In genomic region chr11:117312028-117312901, GRCm38 (mm10) we compare ENCODE assay signal across 7 mouse cellular contexts.
A peak's percentile ranks its signal among the peaks of the same experiment; 100 is the strongest.
DNase-seq lines count a peak whose midpoint lies in the region; ATAC-seq and TF ChIP-seq lines count a peak whose summit lies in the region.

No protein-coding gene starts in this region.

- no peak for DNase-seq in CH12.LX (ENCODE audit: extremely low read depth)
- DNase-seq in adrenal gland, postnatal 14 days = peak; percentile 81
- DNase-seq in heart, adult 11 months = peak; percentile 99
- peak; percentile 85 to 90 for DNase-seq in lung, adult 18-20 months
- DNase-seq in cerebellum, adult 8-10 months = no peak

- H3K4me3 ChIP-seq in CH12.LX (replicated peaks in 1 of 3; ENCODE audit: low read depth in 2 of 3, low read length in 2 of 3, poor library complexity in 1 of 3) = peak overlapping the region; percentile 18 to 27 (median 19)
- no peak overlapping the region for H3K4me3 ChIP-seq in intestine, embryonic 16.5 days (ENCODE audit: low read length)
- no peak overlapping the region for H3K4me3 ChIP-seq in stomach, embryonic 14.5 days (ENCODE audit: low read depth, low read length)

- in situ Hi-C loops in CH12.LX (cut with MboI; ENCODE audit: low pct_ligation_motif_present, low pct_unique_long_range_greater_than_20kb, low sequenced_read_pairs) = loop anchor here (5.0 kb wide), 2 partner anchors 45 to 65 kb away; no protein-coding TSS in a partner anchor

- H3K4me1 ChIP-seq in CH12.LX (ENCODE audit: control insufficient read depth in 1 of 2, insufficient read depth in 2 of 2) = peaks cover 79 to 93% of the 10 kb centered on the region in 2 experiments
- peaks cover 89% of the 10 kb centered on the region for H3K4me1 ChIP-seq in intestine, embryonic 16.5 days (ENCODE audit: control insufficient read depth, insufficient read depth, low read length)
- H3K4me1 ChIP-seq in stomach, embryonic 14.5 days (ENCODE audit: control insufficient read depth, insufficient read depth, low read length) = peaks cover 83% of the 10 kb centered on the region

- ATAC-seq in intestine, embryonic 16.5 days = peak; percentile 41
- peak; percentile 29 for ATAC-seq in stomach, embryonic 14.5 days (ENCODE audit: insufficient number of reproducible peaks, insufficient read depth, low FRiP score, low read depth)

- no peaks in the 10 kb centered on the region for H3K9me3 ChIP-seq in CH12.LX (replicated peaks; ENCODE audit: low read length)
- H3K9me3 ChIP-seq in intestine, embryonic 16.5 days (ENCODE audit: control insufficient read depth, low read length) = no peaks in the 10 kb centered on the region
- no peaks in the 10 kb centered on the region for H3K9me3 ChIP-seq in stomach, embryonic 14.5 days (ENCODE audit: control insufficient read depth, low read depth, low read length)

- peak overlapping the region; percentile 62 for H3K9ac ChIP-seq in CH12.LX (ENCODE audit: insufficient read depth, low read depth)
- peak overlapping the region; percentile 26 for H3K9ac ChIP-seq in intestine, embryonic 16.5 days (ENCODE audit: low read depth, low read length)
- no peak overlapping the region for H3K9ac ChIP-seq in stomach, embryonic 14.5 days (replicated peaks; ENCODE audit: low read depth, low read length)

- peak; percentile 61; the same call in 1 of the 2 replicates for TF ChIP-seq EP300 in CH12.LX (IDR thresholded peaks at IDR 0.05; ENCODE audit: low read length)

- dilution Hi-C loops in CH12.LX (cut with MboI; ENCODE audit: extremely low pct_ligation_motif_present, extremely low pct_unique_long_range_greater_than_20kb, low sequenced_read_pairs) = no loop called here

- 45% methylated on average over 23 of the region's 23 CpGs for WGBS in intestine, embryonic 16.5 days
- WGBS in stomach, embryonic 14.5 days = 37% methylated on average over 23 of the region's 23 CpGs

- peak overlapping the region; percentile 98 for H3K27ac ChIP-seq in CH12.LX (ENCODE audit: insufficient read depth, low read depth)
- peak overlapping the region; percentile 80 for H3K27ac ChIP-seq in intestine, embryonic 16.5 days (ENCODE audit: low read length)
- peak overlapping the region; percentile 89 for H3K27ac ChIP-seq in stomach, embryonic 14.5 days (ENCODE audit: low read length)

- TF ChIP-seq POLR2A in CH12.LX (IDR thresholded peaks at IDR 0.05; ENCODE audit: low read depth, low read length) = no peak

- peaks cover 1 to 38% of the 10 kb centered on the region in 2 experiments for H3K36me3 ChIP-seq in CH12.LX (replicated peaks in 1 of 2; ENCODE audit: control insufficient read depth in 1 of 2, insufficient read depth in 1 of 2, low read length in 1 of 2)
- no peaks in the 10 kb centered on the region for H3K36me3 ChIP-seq in intestine, embryonic 16.5 days (ENCODE audit: control insufficient read depth, insufficient read depth, low read length)
- H3K36me3 ChIP-seq in stomach, embryonic 14.5 days (ENCODE audit: control insufficient read depth, insufficient read depth, low read length) = no peaks in the 10 kb centered on the region; the same call in 1 of the 2 replicates

- peaks cover 22% of the 10 kb centered on the region for H3K79me2 ChIP-seq in CH12.LX (replicated peaks; ENCODE audit: control insufficient read depth, extremely low read depth, insufficient read depth, poor library complexity, severe bottlenecking)

- peak overlapping the region; percentile 67 for H3K4me2 ChIP-seq in CH12.LX (ENCODE audit: insufficient read depth, low read depth, poor library complexity, severe bottlenecking)
- H3K4me2 ChIP-seq in intestine, embryonic 16.5 days (ENCODE audit: low read depth, low read length) = no peak overlapping the region
- peak overlapping the region; percentile 4 for H3K4me2 ChIP-seq in stomach, embryonic 14.5 days (replicated peaks; ENCODE audit: low read depth, low read length)

- no peaks in the 10 kb centered on the region for H3K27me3 ChIP-seq in CH12.LX (replicated peaks)
- H3K27me3 ChIP-seq in intestine, embryonic 16.5 days (replicated peaks; ENCODE audit: control insufficient read depth, insufficient read depth, low read length) = no peaks in the 10 kb centered on the region
- no peaks in the 10 kb centered on the region for H3K27me3 ChIP-seq in stomach, embryonic 14.5 days (ENCODE audit: control insufficient read depth, insufficient read depth, low read length)

- no peak for TF ChIP-seq RAD21 in CH12.LX (IDR thresholded peaks at IDR 0.05; ENCODE audit: low read depth, low read length)

- TF ChIP-seq CTCF in CH12.LX (conservative IDR thresholded peaks at IDR 0.05 in 1 of 2, IDR thresholded peaks at IDR 0.05 in 1 of 2; ENCODE audit: low read depth in 2 of 2, low read length in 2 of 2) = no peak

TF ChIP-seq in CH12.LX, 34 proteins besides CTCF, POLR2A, EP300 and RAD21:
- TF ChIP-seq TCF12 (IDR thresholded peaks at IDR 0.05; ENCODE audit: low read depth, low read length) (no peak; the same call in 1 of the 2 replicates), E2F4 (IDR thresholded peaks at IDR 0.05; ENCODE audit: insufficient replicate concordance, low read depth, low read length) (no peak), UBTF (IDR thresholded peaks at IDR 0.05; ENCODE audit: low read depth, low read length) (0 out of 2 replicates have a peak, but pooled peaks have one; percentile 28), SIN3A (IDR thresholded peaks at IDR 0.05; ENCODE audit: low read length) (peak; percentile 52; the same call in 1 of the 2 replicates), IRF4 (IDR thresholded peaks at IDR 0.05; ENCODE audit: low read depth, low read length) (peak; percentile 56), JUND (conservative IDR thresholded peaks at IDR 0.05; ENCODE audit: low read depth, low read length) (no peak; the same call in 1 of the 2 replicates), MXI1 (IDR thresholded peaks at IDR 0.05; ENCODE audit: low read depth, low read length) (no peak; the same call in none of the 2 replicates), NRF1 (IDR thresholded peaks at IDR 0.05; ENCODE audit: low read depth, low read length) (no peak), ZNF384 (IDR thresholded peaks at IDR 0.05; ENCODE audit: low read depth, low read length) (no peak), MEF2A (IDR thresholded peaks at IDR 0.05; ENCODE audit: borderline replicate concordance, low read depth, low read length) (no peak), PAX5 (IDR thresholded peaks at IDR 0.05; ENCODE audit: low read length) (no peak), MAZ (IDR thresholded peaks at IDR 0.05; ENCODE audit: low read depth, low read length) (0 out of 2 replicates have a peak, but pooled peaks have one; percentile 31), POLR2AphosphoS2 (IDR thresholded peaks at IDR 0.05; ENCODE audit: low read depth, low read length) (no peak), CHD1 (IDR thresholded peaks at IDR 0.05; ENCODE audit: low read depth, low read length) (peak; percentile 85), HCFC1 (IDR thresholded peaks at IDR 0.05; ENCODE audit: low read depth, low read length) (no peak), MAX (IDR thresholded peaks at IDR 0.05; ENCODE audit: low read length) (no peak), BHLHE40 (IDR thresholded peaks at IDR 0.05; ENCODE audit: low read depth, low read length) (0 out of 2 replicates have a peak, but pooled peaks have one; percentile 1), SMC3 (IDR thresholded peaks at IDR 0.05; ENCODE audit: low read depth, low read length) (peak; percentile 15), USF1 (IDR thresholded peaks at IDR 0.05; ENCODE audit: low read depth, low read length) (peak; percentile 45), JUN (IDR thresholded peaks at IDR 0.05; ENCODE audit: insufficient read depth, low read depth, low read length) (no peak), KAT2A (IDR thresholded peaks at IDR 0.05; ENCODE audit: insufficient replicate concordance, low read length) (no peak), GABPA (IDR thresholded peaks at IDR 0.05; ENCODE audit: insufficient replicate concordance, low read depth, low read length) (no peak), ELF1 (IDR thresholded peaks at IDR 0.05; ENCODE audit: low read depth, low read length) (0 out of 2 replicates have a peak, but pooled peaks have one; percentile 2), TBP (conservative IDR thresholded peaks at IDR 0.05; ENCODE audit: low read depth, low read length) (no peak), RCOR1 (conservative IDR thresholded peaks at IDR 0.05; ENCODE audit: low read depth, low read length) (no peak), ETS1 (conservative IDR thresholded peaks at IDR 0.05; ENCODE audit: low read depth, low read length) (0 out of 2 replicates have a peak, but pooled peaks have one; percentile 7), ZC3H11A (IDR thresholded peaks at IDR 0.05; ENCODE audit: low read depth, low read length) (no peak), ZMIZ1 (IDR thresholded peaks at IDR 0.05; ENCODE audit: low read depth, low read length) (no peak; the same call in 1 of the 2 replicates), USF2 (conservative IDR thresholded peaks at IDR 0.05; ENCODE audit: low read depth, low read length) (no peak), ZKSCAN1 (IDR thresholded peaks at IDR 0.05; ENCODE audit: borderline replicate concordance, low read depth, low read length) (no peak), MYC (IDR thresholded peaks at IDR 0.05; ENCODE audit: low read depth, low read length) (no peak), MAFK (IDR thresholded peaks at IDR 0.05; ENCODE audit: insufficient replicate concordance, low read length) (0 out of 2 replicates have a peak, but pooled peaks have one; percentile 5), CHD2 (IDR thresholded peaks at IDR 0.05; ENCODE audit: low read length) (no peak), NELFE (IDR thresholded peaks at IDR 0.05; ENCODE audit: low read depth, low read length) (0 out of 2 replicates have a peak, but pooled peaks have one; percentile 13)

Comparison
In these comparisons a context has a peak if more than half of its experiments do, and no peak if none do; other contexts are left out.
1. DNase-seq: peak in adrenal gland, postnatal 14 days (single experiment), heart, adult 11 months (single experiment) and lung, adult 18-20 months (2 of 2); none in CH12.LX (single experiment) and cerebellum, adult 8-10 months (single experiment).
2. H3K4me3 ChIP-seq: peak in CH12.LX (3 of 3); none in intestine, embryonic 16.5 days (single experiment) and stomach, embryonic 14.5 days (single experiment).
3. Peak in every context shown above with its lines, with median percentiles within 50 percentile points of each other: H3K27ac ChIP-seq.